Mouse (Mus musculus) hindbrain, embryonic 11.5 days (tissue): ENCODE measurements around the gene Pacrg. TPM values are rescaled to one million over a fixed set of nuclear protein-coding genes. Genes with fewer than 3 reads are reported as not detected.

Experiments
- ATAC-seq: fragments of 200-750 bp; cut with Nextera tagmentation; 2 replicates; pipeline ENCODE4 v1.8.0; 2017; ENCODE audit warnings: mild to moderate bottlenecking, moderate TSS enrichment, moderate library complexity; ENCODE audit not compliant: low FRiP score
- DNase-seq: peaks from one replicate; pipeline ENCODE4 v3.0.0-alpha.2; 2015; ENCODE audit warnings: low spot score
- H3K27ac ChIP-seq: fragments of 300-500 bp; sonication (generic); 2 replicates; pipeline ENCODE4 v1.5.1; 2014; ENCODE audit warnings: mild to moderate bottlenecking, low read depth, low read length
- H3K27me3 ChIP-seq: fragments of 300-500 bp; sonication (generic); 2 replicates; pipeline ENCODE4 v1.6.1; 2014; ENCODE audit warnings: mild to moderate bottlenecking, low read length, moderate library complexity, mixed read lengths; ENCODE audit not compliant: control insufficient read depth, insufficient read depth
- H3K36me3 ChIP-seq: fragments of 300-500 bp; sonication (generic); 2 replicates; pipeline ENCODE4 v1.6.1; 2014; ENCODE audit warnings: mild to moderate bottlenecking, low read length, moderate library complexity, mixed read lengths; ENCODE audit not compliant: control insufficient read depth, insufficient read depth
- H3K4me1 ChIP-seq: fragments of 300-500 bp; sonication (generic); replicated peaks from 2 replicates; pipeline ENCODE4 v1.6.1; 2014; ENCODE audit warnings: low read length, mixed read lengths; ENCODE audit not compliant: control insufficient read depth, insufficient read depth
- H3K4me2 ChIP-seq: fragments of 300-500 bp; sonication (generic); replicated peaks from 2 replicates; pipeline ENCODE4 v1.6.1; 2014; ENCODE audit warnings: mild to moderate bottlenecking, low read depth, low read length
- H3K4me3 ChIP-seq: fragments of 300-500 bp; sonication (generic); 2 replicates; pipeline ENCODE4 v1.5.1; 2014; ENCODE audit warnings: low read depth, low read length
- H3K9ac ChIP-seq: fragments of 300-500 bp; sonication (generic); 2 replicates; pipeline ENCODE4 v1.6.1; 2014; ENCODE audit warnings: low read depth, low read length
- H3K9me3 ChIP-seq: fragments of 300-500 bp; sonication (generic); 2 replicates; pipeline ENCODE4 v1.6.1; 2016; ENCODE audit warnings: low read length; ENCODE audit not compliant: control insufficient read depth
- WGBS: fragments of 180-500 bp; shearing (Covaris S2); extraction: QIAGEN DNeasy Blood & Tissue Kit; methylation state at CpG from one replicate; pipeline ENCODE4 v1.1.7; 2014; 5-methylcytosine and 5-hydroxymethylcytosine counted together
- polyA plus RNA-seq: library from polyadenylated mRNA; unstranded; fragments of >200 nt; fragmentation: Nextera tagmentation; extraction: Ambion mirVana; gene quantifications from 2 replicates; pipeline ENCODE4 v1.2.1, GENCODE M21; 2014

The Pacrg gene
- polyA plus RNA-seq, 1 experiment from 2014 or later: 5.8 TPM

GRCm38 (mm10) chr17:10397924-10398627 lies 442.0 kb downstream of the Pacrg start:
- H3K27ac ChIP-seq: no peak overlapping the region
- H3K4me2 ChIP-seq: no peak overlapping the region
- WGBS: 77% methylated on average over 10 of the region's 10 CpGs
- no peaks in the 10 kb centered on the region for H3K27me3 ChIP-seq
- H3K4me1 ChIP-seq: no peaks in the 10 kb centered on the region; the same call in 1 of the 2 replicates
- ATAC-seq (no peak), DNase-seq (no peak)
- no peaks in the 10 kb centered on the region for H3K36me3 ChIP-seq
- no peak overlapping the region for H3K9ac ChIP-seq
- H3K9me3 ChIP-seq: no peaks in the 10 kb centered on the region
- no peak overlapping the region for H3K4me3 ChIP-seq

GRCm38 (mm10) chr17:10397336-10397735 lies 442.8 kb downstream of the Pacrg start:
- Histone ChIP-seq H3K36me3 (no peaks in the 10 kb centered on the region), H3K4me3 (no peak overlapping the region), H3K4me2 (no peak overlapping the region), H3K9me3 (no peaks in the 10 kb centered on the region), H3K27ac (no peak overlapping the region), H3K4me1 (no peaks in the 10 kb centered on the region; the same call in 1 of the 2 replicates), H3K27me3 (no peaks in the 10 kb centered on the region), H3K9ac (no peak overlapping the region)
- DNase-seq (no peak), ATAC-seq (no peak)
- WGBS: 81% methylated on average over 11 of the region's 11 CpGs

- no peaks in the 10 kb centered on the region for H3K36me3 ChIP-seq
- no peak overlapping the region for H3K9ac ChIP-seq
- no peaks in the 10 kb centered on the region for H3K9me3 ChIP-seq
- H3K27ac ChIP-seq: no peak overlapping the region
- WGBS: 91% methylated on average over 6 of the region's 6 CpGs
- no peak overlapping the region for H3K4me3 ChIP-seq
- H3K27me3 ChIP-seq: no peaks in the 10 kb centered on the region
- DNase-seq (no peak), ATAC-seq (no peak)
- H3K4me2 ChIP-seq: no peak overlapping the region
- no peaks in the 10 kb centered on the region; the same call in 1 of the 2 replicates for H3K4me1 ChIP-seq
Measured at GRCm38 (mm10) chr17:10396863-10397262, 443.2 kb downstream of the Pacrg start.

GRCm38 (mm10) chr17:10394855-10395254 lies 445.3 kb downstream of the Pacrg start:
- ATAC-seq (no peak), DNase-seq (no peak)
- Histone ChIP-seq H3K4me3 (no peak overlapping the region), H3K36me3 (no peaks in the 10 kb centered on the region), H3K4me2 (no peak overlapping the region), H3K9me3 (no peaks in the 10 kb centered on the region), H3K9ac (no peak overlapping the region), H3K27ac (no peak overlapping the region), H3K4me1 (peaks cover 2% of the 10 kb centered on the region; the same call in 1 of the 2 replicates), H3K27me3 (no peaks in the 10 kb centered on the region)
- 38% methylated on average over 8 of the region's 8 CpGs for WGBS

- WGBS: 81% methylated on average over 4 of the region's 4 CpGs
- no peak overlapping the region for H3K9ac ChIP-seq
- DNase-seq: no peak
- no peak overlapping the region for H3K4me2 ChIP-seq
- H3K27ac ChIP-seq: no peak overlapping the region
- no peaks in the 10 kb centered on the region for H3K36me3 ChIP-seq
- H3K4me3 ChIP-seq: no peak overlapping the region
- ATAC-seq: no peak
- 0 out of 2 replicates have a peak, but pooled peaks cover 2% of the 10 kb centered on the region for H3K4me1 ChIP-seq
- no peaks in the 10 kb centered on the region for H3K9me3 ChIP-seq
- H3K27me3 ChIP-seq: no peaks in the 10 kb centered on the region
Measured at GRCm38 (mm10) chr17:10393766-10394165, 446.3 kb downstream of the Pacrg start.

- no peaks in the 10 kb centered on the region for H3K36me3 ChIP-seq
- 86% methylated on average over 14 of the region's 14 CpGs for WGBS
- no peak overlapping the region for H3K4me3 ChIP-seq
- H3K4me1 ChIP-seq: 0 out of 2 replicates have a peak, but pooled peaks cover 2% of the 10 kb centered on the region
- no peak overlapping the region for H3K27ac ChIP-seq
- DNase-seq: no peak
- no peak overlapping the region for H3K9ac ChIP-seq
- no peaks in the 10 kb centered on the region for H3K9me3 ChIP-seq
- H3K4me2 ChIP-seq: no peak overlapping the region
- ATAC-seq: no peak
- H3K27me3 ChIP-seq: no peaks in the 10 kb centered on the region
Measured at GRCm38 (mm10) chr17:10392342-10393034, 447.6 kb downstream of the Pacrg start.

GRCm38 (mm10) chr17:10390232-10391172 lies 449.6 kb downstream of the Pacrg start:
- ATAC-seq: peak; percentile 51; the same call in 1 of the 2 replicates
- Histone ChIP-seq H3K4me3 (no peak overlapping the region), H3K9me3 (no peaks in the 10 kb centered on the region), H3K4me2 (no peak overlapping the region), H3K4me1 (0 out of 2 replicates have a peak, but pooled peaks cover 2% of the 10 kb centered on the region), H3K27me3 (no peaks in the 10 kb centered on the region), H3K27ac (peak overlapping the region; percentile 54; the same call in 1 of the 2 replicates), H3K36me3 (no peaks in the 10 kb centered on the region), H3K9ac (no peak overlapping the region)
- no peak for DNase-seq
- WGBS: 48% methylated on average over 19 of the region's 19 CpGs

- Histone ChIP-seq H3K9me3 (no peaks in the 10 kb centered on the region), H3K27me3 (no peaks in the 10 kb centered on the region), H3K4me3 (no peak overlapping the region), H3K4me2 (no peak overlapping the region), H3K36me3 (no peaks in the 10 kb centered on the region), H3K9ac (no peak overlapping the region), H3K27ac (peak overlapping the region; percentile 54; the same call in 1 of the 2 replicates), H3K4me1 (0 out of 2 replicates have a peak, but pooled peaks cover 2% of the 10 kb centered on the region)
- DNase-seq: no peak
- no peak for ATAC-seq
- 83% methylated on average over 9 of the region's 9 CpGs for WGBS
Measured at GRCm38 (mm10) chr17:10389740-10390139, 450.4 kb downstream of the Pacrg start.
